Mouse (Mus musculus): ENCODE results near the gene Pgr. TPM values are rescaled to one million over a fixed set of nuclear protein-coding genes. Genes with fewer than 3 reads are reported as not detected.

Pgr gene
- polyA plus RNA-seq (2016; fragmentation: Nextera tagmentation; extraction: Ambion mirVana): 0.06 TPM in 2 replicates

DNA sequence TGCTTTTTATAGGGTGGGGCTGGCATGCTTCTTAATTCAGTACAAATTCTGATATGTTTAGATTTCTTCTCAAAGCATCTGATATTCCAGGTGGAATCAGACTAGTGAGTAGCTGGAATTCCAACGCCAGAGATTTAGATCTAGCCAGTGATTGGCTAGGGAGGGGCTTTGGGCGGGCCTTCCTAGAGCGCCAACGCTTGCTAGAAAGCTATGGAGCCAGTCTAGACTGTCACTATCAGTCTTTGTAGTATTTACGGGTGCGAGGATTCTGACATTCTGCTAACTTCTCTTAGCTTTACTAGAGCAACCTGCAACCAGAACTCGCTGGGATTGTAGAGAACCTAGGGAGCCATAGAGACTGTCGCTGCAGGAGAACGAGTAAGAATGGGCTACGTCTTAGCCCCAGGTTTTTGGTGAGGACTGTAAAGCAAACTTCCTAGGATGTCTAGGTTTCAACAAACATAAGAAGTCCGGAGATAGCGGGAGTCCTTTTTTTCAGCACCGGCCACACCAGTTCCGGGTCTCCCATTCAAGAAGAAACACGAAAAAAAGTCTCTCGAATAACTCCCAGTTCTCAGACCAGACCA is at the start of gene Pgr:
Pgr (plus strand) TSS at position 218 of the 587 bp plus-strand sequence.
- Histone ChIP-seq H3K9me3 (replicated peaks) (no peaks in the 10 kb centered on the region), H3K4me1 (peaks cover 7% of the 10 kb centered on the region; the same call in 1 of the 2 replicates), H3K9ac (no peak within 1 kb of the TSS), H3K27ac (no peak within 1 kb of the TSS), H3K36me3 (no peaks in the 10 kb centered on the region), H3K4me3 (peak within 1 kb of the TSS; percentile 43), H3K4me2 (peak within 1 kb of the TSS; percentile 63), H3K27me3 (replicated peaks) (peaks cover 60% of the 10 kb centered on the region)
- WGBS (ENCODE audit: insufficient replicate concordance): 2% methylated on average over 16 of the region's 16 CpGs
- no peak for ATAC-seq

GRCm38 (mm10) chr9:8857455-8857854 is 42.2 kb upstream of the Pgr start:
- ATAC-seq: no peak
- no peak overlapping the region for H3K4me3 ChIP-seq
- WGBS (ENCODE audit: insufficient replicate concordance): 67% methylated on average over 2 of the region's 2 CpGs
- H3K36me3 ChIP-seq: no peaks in the 10 kb centered on the region
- H3K4me1 ChIP-seq: no peaks in the 10 kb centered on the region
- H3K9ac ChIP-seq: no peak overlapping the region
- H3K4me2 ChIP-seq: no peak overlapping the region
- H3K27me3 ChIP-seq (replicated peaks): no peaks in the 10 kb centered on the region
- no peak overlapping the region for H3K27ac ChIP-seq
- H3K9me3 ChIP-seq (replicated peaks): no peaks in the 10 kb centered on the region

DNA sequence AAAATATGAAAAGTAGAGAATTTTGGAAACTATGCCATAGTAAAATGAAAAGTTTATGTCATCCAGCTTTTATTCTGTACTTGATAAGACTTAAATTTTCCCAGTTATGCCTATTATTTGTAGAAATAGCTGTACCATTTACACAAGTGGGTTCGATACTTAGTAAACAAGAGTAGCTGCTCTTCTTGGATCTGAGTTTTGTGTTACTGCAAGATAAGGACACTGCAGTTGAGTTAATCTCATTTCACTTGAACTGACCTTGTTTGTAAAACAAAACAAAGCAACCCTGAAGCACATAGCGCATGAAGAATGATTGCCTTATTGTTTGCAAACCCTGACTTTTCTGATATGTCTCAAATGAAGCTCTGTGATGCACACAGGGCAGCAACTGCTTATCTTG is 31.1 kb upstream of the Pgr start:
- H3K36me3 ChIP-seq: no peaks in the 10 kb centered on the region
- no peak for ATAC-seq
- H3K9me3 ChIP-seq (replicated peaks): no peaks in the 10 kb centered on the region
- H3K27ac ChIP-seq: no peak overlapping the region
- H3K4me2 ChIP-seq: no peak overlapping the region
- WGBS (ENCODE audit: insufficient replicate concordance): 62% methylated on average over 2 of the region's 2 CpGs
- H3K4me3 ChIP-seq: no peak overlapping the region
- H3K4me1 ChIP-seq: no peaks in the 10 kb centered on the region
- H3K9ac ChIP-seq: no peak overlapping the region
- H3K27me3 ChIP-seq (replicated peaks): no peaks in the 10 kb centered on the region

DNA sequence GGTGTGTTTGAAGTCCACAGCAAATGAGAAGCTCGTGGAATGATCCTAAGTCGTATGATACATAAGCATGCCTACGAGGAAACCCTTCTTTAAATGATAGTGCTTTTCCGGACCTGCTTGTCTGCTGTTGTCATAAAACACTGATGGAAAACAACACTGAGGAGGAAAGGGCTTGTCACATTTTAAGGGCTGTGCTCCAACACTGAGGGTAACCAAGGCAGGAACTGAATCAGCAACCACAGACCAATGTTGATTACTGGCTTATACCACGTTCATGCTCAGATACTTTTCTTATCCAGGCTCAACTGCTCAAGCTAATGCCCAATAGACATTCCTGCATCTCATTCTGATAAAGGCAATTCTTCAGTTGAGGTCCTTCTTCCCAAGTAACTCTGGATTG is 4.4 kb upstream of the Pgr start:
- H3K4me2 ChIP-seq: no peak overlapping the region
- no peak overlapping the region for H3K27ac ChIP-seq
- ATAC-seq: no peak
- WGBS (ENCODE audit: insufficient replicate concordance): 45% methylated on average over 5 of the region's 5 CpGs
- no peak overlapping the region for H3K4me3 ChIP-seq
- peaks cover 25% of the 10 kb centered on the region for H3K27me3 ChIP-seq (replicated peaks)
- no peaks in the 10 kb centered on the region for H3K9me3 ChIP-seq (replicated peaks)
- no peaks in the 10 kb centered on the region for H3K36me3 ChIP-seq
- H3K4me1 ChIP-seq: no peaks in the 10 kb centered on the region
- H3K9ac ChIP-seq: no peak overlapping the region

DNA sequence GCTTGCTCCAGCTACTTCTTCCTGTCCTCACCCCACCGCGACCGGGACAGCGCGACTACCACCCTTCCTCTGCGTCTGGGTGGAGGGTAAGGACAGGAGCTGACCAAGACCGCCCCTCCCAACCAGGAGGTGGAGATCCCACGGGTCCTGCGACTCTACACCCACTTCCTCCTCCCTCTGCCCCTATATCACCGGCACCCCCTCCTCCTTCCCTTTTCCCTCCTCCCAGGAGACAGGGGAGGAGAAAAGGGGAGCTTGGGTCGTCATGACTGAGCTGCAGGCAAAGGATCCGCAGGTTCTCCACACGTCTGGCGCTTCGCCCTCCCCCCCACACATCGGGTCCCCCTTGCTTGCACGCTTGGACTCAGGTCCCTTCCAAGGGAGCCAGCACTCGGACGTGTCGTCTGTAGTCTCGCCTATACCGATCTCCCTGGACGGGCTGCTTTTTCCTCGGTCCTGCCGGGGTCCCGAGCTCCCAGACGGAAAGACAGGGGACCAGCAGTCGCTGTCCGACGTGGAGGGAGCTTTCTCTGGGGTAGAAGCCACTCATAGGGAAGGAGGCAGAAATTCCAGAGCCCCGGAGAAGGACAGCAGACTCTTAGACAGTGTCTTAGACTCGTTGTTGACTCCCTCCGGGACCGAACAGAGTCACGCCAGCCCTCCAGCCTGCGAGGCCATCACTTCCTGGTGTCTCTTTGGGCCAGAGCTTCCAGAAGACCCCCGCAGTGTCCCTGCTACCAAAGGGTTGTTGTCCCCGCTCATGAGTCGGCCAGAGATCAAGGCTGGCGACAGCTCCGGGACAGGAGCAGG is 775 bp downstream of the Pgr start:
- H3K9ac ChIP-seq: no peak overlapping the region
- no peaks in the 10 kb centered on the region for H3K36me3 ChIP-seq
- 1% methylated on average over 41 of the region's 41 CpGs for WGBS (ENCODE audit: insufficient replicate concordance)
- peaks cover 60% of the 10 kb centered on the region for H3K27me3 ChIP-seq (replicated peaks)
- no peaks in the 10 kb centered on the region for H3K9me3 ChIP-seq (replicated peaks)
- H3K27ac ChIP-seq: no peak overlapping the region
- H3K4me2 ChIP-seq: peak overlapping the region; percentile 63
- peaks cover 7% of the 10 kb centered on the region; the same call in 1 of the 2 replicates for H3K4me1 ChIP-seq
- 0 out of 2 replicates have a peak, but pooled peaks have one; percentile 49 for ATAC-seq
- H3K4me3 ChIP-seq: peak overlapping the region; percentile 43

- ATAC-seq: no peak
- Histone ChIP-seq H3K36me3 (no peaks in the 10 kb centered on the region), H3K27ac (no peak overlapping the region), H3K4me2 (peak overlapping the region; percentile 63), H3K4me3 (peak overlapping the region; percentile 43), H3K9me3 (replicated peaks) (no peaks in the 10 kb centered on the region), H3K27me3 (replicated peaks) (peaks cover 60% of the 10 kb centered on the region), H3K4me1 (peaks cover 7% of the 10 kb centered on the region; the same call in 1 of the 2 replicates), H3K9ac (no peak overlapping the region)
- WGBS (ENCODE audit: insufficient replicate concordance): under 1% methylated on average over 35 of the region's 36 CpGs
These were observed 1.5 kb downstream of the Pgr start for GRCm38 (mm10) chr9:8901013-8901646.

DNA sequence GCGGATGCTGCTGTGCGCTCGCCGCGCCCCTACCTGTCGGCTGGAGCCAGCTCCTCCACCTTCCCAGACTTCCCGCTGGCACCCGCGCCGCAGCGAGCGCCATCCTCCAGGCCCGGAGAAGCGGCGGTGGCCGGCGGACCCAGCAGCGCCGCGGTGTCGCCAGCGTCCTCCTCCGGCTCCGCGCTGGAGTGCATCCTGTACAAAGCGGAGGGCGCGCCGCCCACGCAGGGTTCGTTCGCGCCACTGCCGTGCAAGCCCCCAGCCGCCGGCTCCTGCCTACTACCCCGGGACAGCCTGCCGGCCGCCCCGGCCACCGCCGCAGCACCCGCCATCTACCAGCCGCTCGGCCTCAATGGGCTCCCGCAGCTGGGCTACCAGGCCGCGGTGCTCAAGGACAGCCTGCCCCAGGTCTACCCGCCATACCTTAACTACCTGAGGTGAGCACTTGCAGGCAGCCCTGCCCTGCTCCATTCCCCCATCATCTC is 2.1 kb downstream of the Pgr start:
- ATAC-seq: no peak
- H3K4me2 ChIP-seq: peak overlapping the region; percentile 63
- WGBS (ENCODE audit: insufficient replicate concordance): 2% methylated on average over 39 of the region's 49 CpGs

DNA sequence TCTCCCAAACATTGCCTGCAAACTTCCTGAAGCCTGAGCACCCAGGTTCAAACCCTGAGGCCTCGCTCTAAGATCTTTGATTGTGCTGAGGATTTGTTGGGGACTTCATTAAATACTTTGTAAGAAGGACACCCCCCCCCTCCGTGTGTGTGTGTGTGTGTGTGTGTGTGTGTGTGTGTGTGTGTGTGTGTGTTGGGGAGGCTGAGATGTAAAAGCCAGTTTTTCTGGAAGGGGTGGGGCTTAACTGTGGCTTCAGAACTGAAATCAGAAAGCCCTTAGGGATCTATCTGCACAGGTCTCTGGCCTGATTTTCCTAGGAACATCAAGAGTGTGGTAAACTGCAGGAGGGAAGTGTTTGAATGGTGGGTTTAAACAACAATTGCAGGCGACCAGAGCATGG is 2.6 kb downstream of the Pgr start:
- WGBS (ENCODE audit: insufficient replicate concordance): 21% methylated on average over 3 of the region's 3 CpGs
- H3K4me2 ChIP-seq: no peak overlapping the region

More for the DNA sequence above, 2.1 kb downstream of the Pgr start:
- Histone ChIP-seq H3K9me3 (replicated peaks) (no peaks in the 10 kb centered on the region), H3K27ac (no peak overlapping the region), H3K36me3 (no peaks in the 10 kb centered on the region), H3K4me1 (peaks cover 7% of the 10 kb centered on the region; the same call in 1 of the 2 replicates), H3K4me3 (peak overlapping the region; percentile 43), H3K9ac (no peak overlapping the region), H3K27me3 (replicated peaks) (peaks cover 60% of the 10 kb centered on the region)

DNA sequence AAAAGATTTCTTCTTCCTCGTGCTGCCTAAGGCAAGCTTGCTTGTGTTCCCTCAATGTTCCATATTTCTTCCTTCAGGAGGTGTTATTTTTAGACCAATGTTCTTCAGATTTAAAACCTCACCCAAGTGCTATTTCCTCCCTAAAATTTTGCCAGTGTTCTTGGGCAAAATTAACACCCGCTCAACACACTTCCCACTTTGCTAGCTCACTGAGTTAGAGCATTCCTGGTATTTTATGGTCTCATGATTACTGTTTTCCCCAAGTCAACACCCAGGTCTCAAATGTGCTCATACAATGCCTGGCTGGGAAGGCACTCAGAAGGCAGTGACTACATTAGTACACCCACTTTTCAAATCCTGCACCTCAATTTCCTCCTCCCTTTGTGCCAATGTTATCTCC is 27.9 kb downstream of the Pgr start:
- Histone ChIP-seq H3K27me3 (replicated peaks) (no peaks in the 10 kb centered on the region), H3K36me3 (no peaks in the 10 kb centered on the region), H3K9me3 (replicated peaks) (no peaks in the 10 kb centered on the region), H3K4me2 (no peak overlapping the region), H3K4me3 (no peak overlapping the region), H3K27ac (no peak overlapping the region), H3K9ac (no peak overlapping the region), H3K4me1 (no peaks in the 10 kb centered on the region)
- no peak for ATAC-seq
- 58% methylated on average over 2 of the region's 2 CpGs for WGBS (ENCODE audit: insufficient replicate concordance)

More for the DNA sequence above, 2.6 kb downstream of the Pgr start:
- no peaks in the 10 kb centered on the region for H3K36me3 ChIP-seq
- H3K27ac ChIP-seq: no peak overlapping the region
- no peaks in the 10 kb centered on the region for H3K9me3 ChIP-seq (replicated peaks)
- no peak overlapping the region for H3K4me3 ChIP-seq
- H3K27me3 ChIP-seq (replicated peaks): peaks cover 60% of the 10 kb centered on the region
- no peak overlapping the region for H3K9ac ChIP-seq
- ATAC-seq: no peak
- peaks cover 7% of the 10 kb centered on the region; the same call in 1 of the 2 replicates for H3K4me1 ChIP-seq

GRCm38 (mm10) chr9:8937753-8938152 is 38.1 kb downstream of the Pgr start:
- no peak overlapping the region for H3K4me2 ChIP-seq
- H3K27me3 ChIP-seq (replicated peaks): no peaks in the 10 kb centered on the region
- ATAC-seq: no peak
- no peaks in the 10 kb centered on the region for H3K9me3 ChIP-seq (replicated peaks)
- H3K9ac ChIP-seq: no peak overlapping the region
- no peaks in the 10 kb centered on the region for H3K36me3 ChIP-seq
- H3K4me3 ChIP-seq: no peak overlapping the region
- H3K27ac ChIP-seq: no peak overlapping the region
- no peaks in the 10 kb centered on the region for H3K4me1 ChIP-seq
- 12% methylated on average over 1 of the region's 1 CpGs for WGBS (ENCODE audit: insufficient replicate concordance)

DNA sequence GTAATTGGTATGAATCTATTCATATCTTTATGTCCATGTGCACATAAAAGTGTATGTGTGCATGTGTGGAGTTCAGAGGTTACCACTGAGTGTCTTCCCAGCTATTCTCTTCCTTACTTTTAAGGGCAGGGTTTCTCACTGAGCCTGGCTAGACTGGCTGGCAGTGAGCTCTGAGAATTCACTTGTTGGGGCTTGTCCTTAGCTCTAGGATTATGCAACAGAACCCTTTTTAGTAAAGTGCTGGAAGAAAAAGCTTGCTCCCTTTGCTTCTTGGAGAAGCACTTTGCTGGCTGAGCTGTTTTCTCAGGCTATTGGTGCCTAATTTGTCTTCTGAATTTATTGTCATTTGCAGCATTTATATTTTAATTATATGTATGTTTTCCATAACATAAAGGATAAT is 53.7 kb downstream of the Pgr start:
- no peaks in the 10 kb centered on the region for H3K36me3 ChIP-seq
- no peaks in the 10 kb centered on the region for H3K4me1 ChIP-seq
- H3K9me3 ChIP-seq (replicated peaks): no peaks in the 10 kb centered on the region
- H3K9ac ChIP-seq: no peak overlapping the region
- no peak overlapping the region for H3K4me3 ChIP-seq
- ATAC-seq: no peak
- H3K27me3 ChIP-seq (replicated peaks): no peaks in the 10 kb centered on the region
- no peak overlapping the region for H3K27ac ChIP-seq
- H3K4me2 ChIP-seq: no peak overlapping the region

All from liver, embryonic 12.5 days (tissue).